Mouse (Mus musculus) adrenal gland, adult 2 months (tissue): ENCODE data around the gene Itga9. TPM values are rescaled to one million over a fixed set of nuclear protein-coding genes. Genes with fewer than 3 reads are reported as not detected.

Source experiments
- DNase-seq: peaks from one replicate; pipeline ENCODE4 v3.0.0; 2021
- polyA plus RNA-seq: library from polyadenylated mRNA; depleted of rRNA; stranded (reverse); fragments of >200 nt; gene quantifications from 2 replicates; pipeline ENCODE4 v1.2.3, GENCODE M21; 2012
- total RNA-seq, 2 experiments: library from RNA; stranded (reverse); gene quantifications; 2 replicates each; pipeline ENCODE4 v1.2.3; 2021

The Itga9 gene
- total and polyA plus RNA-seq, 3 experiments, result 43.4 to 95.2 (median 58.9) TPM

DNA sequence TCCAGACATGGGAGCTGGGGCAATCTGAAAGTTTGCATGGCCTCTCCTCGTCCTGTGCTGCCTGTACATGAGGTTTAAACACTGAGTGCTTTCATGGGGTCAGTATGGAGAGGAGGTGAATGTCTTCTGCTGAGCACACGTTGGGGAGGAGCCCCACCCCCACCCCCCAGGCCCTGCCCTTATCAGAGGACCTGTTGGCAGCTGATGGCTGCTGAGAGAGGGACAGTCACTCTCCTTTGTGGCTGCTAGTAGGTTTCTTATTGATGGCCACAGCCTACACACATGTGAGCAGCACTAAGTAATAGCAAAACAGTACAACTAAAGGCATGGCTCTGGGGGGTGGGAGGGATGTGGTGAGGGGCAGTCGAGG lies 215.7 kb downstream of the Itga9 start:
- DNase-seq, result no peak

DNA sequence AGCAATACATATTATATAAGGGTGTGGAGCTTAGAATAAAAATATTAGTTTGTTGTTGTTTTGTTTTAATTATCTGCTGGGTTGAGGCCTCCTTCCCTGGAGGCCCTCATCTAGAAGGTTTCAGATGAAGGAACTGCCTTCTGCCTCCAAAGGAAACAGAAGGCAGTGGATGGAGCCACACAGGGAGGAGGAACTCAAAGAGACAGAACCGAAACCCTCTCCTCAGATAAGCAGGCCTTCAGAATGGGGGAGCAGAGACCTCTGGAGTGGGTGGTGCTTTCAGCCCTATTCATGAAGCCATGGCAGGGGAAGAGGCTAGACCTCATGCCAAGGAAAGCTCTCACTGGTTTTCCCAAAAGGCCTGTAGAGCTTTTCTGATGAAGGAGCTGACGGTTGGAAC lies 216.1 kb downstream of the Itga9 start:
- DNase-seq, result no peak

DNA sequence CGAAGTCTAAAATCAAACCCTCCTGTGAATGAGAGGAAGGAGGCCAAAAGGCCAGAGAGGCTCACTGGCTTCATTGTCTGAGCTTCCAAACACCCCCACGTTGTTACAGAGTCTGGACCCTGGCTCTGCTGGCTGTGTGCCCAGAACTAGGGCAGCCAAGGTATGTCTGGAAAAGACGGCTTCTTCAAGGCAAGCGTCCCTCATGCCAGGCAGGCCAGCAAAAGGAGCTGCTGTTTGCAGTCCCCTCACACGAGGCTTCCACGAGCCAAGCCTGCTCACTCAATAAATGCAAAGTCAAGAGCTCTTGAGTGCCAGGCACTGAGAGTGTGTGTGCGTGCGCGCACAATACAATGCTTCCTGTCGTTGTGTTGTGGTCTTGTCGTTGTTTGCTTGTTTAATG lies 224.6 kb downstream of the Itga9 start:
- no peak for DNase-seq

DNA sequence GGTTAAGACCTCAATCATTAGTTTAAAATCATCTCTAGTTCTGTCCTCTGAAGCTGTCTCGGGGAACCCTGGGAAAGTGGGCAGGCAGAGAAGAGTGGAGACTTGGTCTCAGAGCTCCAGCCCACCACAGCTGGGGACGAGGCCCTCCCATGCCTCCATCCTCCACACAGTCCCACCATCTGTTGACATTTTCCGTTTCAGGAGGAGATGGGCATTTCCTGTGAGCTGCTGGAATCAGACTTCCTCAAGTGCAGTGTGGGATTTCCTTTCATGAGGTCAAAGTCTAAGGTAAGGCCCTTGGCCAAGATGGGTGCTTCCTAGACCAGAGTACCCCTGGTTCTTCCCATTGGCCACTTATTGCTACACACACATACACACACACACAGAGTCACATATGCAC lies 226.0 kb downstream of the Itga9 start:
- DNase-seq, result no peak

DNA sequence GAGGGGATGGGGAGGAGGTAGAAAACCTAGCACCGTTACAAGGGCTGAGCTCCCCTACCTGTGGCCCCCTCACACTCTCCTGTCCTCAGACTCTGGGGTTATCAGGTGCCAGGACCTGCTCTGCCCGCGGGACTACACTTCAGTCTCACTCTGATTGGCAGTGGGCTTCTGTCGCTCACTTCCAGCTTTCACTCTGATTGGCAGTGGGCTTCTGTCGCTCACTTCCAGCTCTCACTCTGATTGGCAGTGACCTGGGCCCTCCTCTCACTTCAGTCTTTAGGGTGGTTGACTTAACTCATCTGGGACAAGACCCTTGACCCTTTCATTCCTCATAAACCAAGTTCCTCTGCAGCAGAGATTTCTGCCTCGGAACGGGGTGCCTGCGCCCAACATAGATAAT lies 226.9 kb downstream of the Itga9 start:
- DNase-seq, result no peak

DNA sequence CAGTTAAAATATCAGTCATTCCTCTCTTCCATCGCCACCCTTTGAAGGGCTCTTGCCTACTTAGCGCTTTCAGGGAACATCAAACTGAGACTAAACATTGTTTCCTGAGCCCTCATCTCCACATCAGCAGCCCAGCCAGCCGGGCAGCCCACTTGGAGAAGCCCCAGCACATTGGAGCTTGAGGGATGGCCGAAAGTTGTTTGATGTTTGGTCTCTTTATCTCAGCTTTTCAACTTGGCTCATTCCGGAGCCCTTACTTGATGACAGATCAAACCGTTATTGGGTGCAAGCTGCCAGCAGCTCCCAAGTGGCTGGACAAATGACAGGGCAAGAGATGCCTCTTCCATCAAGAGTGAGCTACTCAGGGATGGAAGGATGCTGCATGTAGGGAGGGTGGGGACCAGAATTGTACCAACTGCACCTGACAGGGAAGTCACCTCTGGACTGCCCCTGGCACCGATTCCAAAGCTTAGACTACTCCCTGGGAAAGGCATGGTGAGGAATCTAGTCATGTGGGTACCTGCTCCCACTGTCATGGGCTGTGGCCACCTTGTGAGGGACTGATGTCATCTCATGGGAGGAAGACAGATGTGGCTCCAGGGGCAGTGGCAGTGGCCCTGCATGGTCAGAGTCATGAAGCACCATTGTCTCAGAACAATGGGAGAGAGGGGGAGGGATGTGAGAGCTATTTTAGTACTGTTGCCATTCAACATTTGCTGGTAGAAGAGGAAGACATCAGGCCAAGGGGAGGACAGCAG lies 232.6 kb downstream of the Itga9 start:
- no peak for DNase-seq

DNA sequence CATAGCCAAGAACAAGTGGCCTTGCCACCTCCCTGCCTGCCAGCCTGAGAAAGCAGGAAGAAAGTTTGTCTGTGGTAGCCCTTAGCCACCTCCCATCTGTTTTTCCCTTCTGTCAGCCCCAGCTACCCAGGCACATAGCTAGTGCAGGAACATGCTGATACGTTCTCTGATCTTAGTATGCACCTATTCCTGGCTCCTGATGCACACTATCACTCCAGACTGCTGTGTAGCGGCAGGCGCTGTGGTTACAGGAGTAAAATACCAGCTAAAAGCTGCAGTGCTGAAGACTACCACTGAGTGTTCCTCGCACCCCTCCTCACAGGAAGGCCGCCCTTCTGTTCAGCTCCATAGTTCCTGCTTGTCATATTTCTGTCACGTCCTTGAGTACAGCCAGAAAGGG lies 234.8 kb downstream of the Itga9 start:
- no peak for DNase-seq

DNA sequence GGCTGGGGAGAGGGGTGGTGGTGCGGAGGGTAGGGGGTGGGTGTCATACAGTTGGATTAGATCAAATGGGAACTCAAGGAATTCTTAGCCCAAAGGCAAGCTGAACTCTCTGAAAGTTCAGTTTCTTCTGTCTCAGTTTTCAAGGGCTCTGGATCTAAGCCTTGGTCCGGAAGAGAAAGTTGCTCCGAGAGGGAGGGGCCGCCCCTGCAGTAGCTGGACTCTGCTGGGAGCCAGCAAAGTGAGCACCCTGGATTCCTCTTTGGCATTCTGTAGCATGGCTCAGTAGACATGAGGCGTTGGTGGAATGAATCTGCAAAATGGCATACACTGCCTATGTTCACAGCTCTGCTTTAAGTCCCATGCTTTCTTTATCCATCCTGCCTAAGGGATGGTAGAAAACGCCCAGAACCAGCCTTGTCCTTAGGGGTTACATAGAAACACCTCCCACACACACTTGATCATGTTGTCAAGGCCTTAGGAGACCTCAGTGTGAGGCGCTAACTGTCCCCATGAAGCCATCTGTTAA lies 235.5 kb downstream of the Itga9 start:
- DNase-seq, result peak; percentile 23

DNA sequence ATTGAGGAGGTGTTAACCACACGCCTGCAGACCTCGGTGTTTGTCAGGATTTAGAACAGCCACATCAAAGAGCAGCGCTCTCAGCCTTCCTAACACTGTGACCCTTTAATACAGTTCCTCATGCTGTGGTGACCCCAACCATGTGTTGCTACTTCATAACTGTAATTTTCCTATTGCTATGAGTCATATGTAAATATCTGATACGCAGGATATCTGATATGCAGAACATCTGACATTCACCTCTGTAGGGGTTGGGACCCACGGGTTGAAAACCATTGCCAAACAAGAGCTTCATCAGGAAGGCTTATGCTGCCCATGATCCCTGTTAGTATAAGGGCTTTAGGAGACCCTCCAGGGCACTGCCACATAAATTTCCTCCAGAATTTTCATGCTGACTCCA lies 237.2 kb downstream of the Itga9 start:
- no peak for DNase-seq

DNA sequence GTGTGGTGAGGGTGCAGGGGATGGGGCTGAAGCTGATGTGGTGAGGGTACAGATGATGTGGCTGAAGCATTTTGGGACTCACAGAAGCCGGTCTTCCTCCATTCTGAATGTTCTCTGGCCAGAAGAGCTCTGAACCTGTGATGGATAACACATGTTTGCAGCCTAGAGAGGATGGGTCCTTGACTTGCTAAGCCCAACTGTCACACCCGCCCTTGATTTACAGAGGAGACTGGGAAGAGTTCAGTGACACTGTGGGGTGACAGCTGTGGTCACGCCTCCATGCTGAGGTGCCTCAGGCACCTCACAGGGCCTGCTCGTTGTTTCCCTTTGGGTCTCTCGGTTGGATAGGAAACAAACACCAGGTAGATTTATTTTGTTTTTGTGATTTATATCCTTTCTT lies 238.5 kb downstream of the Itga9 start:
- no peak for DNase-seq

DNA sequence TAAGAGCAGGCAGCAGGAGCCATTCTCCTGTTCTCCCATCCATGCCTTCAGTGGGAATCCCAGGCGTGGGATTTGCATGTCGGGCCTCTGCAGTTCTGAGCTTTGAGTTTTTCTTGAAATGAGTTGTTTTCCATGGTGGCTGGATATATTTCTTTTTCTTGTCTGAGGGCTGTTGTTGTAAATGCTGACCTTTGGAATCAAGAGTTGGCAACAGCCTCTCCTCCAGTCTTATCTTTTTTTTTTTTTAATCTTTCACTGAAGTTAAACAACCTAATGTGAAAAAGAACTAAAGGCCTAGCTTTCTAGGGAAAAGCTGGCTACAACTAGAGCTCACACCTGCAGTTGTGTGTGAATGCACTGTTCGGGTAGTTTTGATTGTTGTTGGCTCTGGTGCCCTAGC lies 240.3 kb downstream of the Itga9 start:
- no peak for DNase-seq

DNA sequence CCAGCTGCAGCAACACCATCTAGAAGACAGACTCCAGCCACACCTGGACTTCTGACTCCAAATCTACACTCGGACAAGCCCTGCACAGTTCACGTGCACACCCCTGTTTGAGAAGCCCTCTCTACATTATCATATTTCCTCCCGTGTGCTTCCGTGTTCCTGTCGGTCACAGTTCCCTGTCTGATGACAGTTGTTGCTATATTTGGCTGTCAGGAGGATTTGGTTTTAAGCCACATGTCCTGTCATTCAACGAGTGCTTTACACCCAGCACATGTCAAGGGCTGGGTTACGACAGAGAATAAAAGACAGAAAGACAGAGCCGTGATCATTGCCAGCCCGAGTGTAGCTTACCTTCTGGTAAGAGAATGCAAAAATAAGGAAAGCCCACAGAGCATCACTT lies 250.2 kb downstream of the Itga9 start:
- no peak for DNase-seq

DNA sequence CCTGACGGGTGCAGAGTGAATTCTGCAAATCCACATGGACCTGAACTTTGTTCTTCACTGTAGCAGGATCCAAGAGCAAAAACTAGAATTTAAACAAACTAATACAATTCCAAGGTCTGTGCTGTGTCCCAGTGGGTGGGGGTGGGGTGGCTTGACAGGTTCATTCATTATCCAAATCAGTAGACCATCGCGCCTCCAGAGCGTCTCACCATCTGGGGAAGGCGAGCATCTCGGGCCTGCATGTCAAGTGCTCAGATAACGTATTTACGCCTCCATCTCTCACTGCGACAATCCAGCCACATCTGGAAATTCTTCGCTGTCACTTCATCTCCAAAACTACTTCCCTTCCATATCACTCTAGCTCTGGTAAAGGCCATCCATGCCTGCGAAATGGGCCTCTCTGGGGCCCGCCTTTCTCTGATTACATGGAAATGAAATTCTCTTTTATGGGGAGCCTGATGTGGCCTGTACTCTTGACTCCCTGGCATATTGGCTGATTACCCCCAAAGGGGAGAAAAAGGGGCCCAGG lies 254.2 kb downstream of the Itga9 start:
- DNase-seq, result no peak

DNA sequence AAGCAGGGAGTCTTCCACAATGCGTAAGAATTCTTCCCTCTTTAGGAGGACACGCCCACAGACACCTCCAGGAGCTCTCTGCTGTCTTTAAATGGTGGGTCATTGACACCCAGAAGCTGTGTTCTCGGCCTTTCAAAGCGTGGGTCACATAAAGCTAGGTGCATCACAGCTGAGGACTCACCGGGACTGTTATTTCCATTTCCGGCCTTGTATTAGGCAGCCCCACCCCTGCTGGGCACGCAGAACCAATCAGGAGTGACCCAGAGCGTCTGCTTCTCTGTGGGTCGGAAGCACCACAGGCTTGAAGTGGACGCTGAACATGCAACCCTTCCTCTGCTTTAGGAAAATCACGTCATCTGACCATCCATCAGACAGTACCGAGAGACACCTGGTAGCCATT lies 255.7 kb downstream of the Itga9 start:
- no peak for DNase-seq

DNA sequence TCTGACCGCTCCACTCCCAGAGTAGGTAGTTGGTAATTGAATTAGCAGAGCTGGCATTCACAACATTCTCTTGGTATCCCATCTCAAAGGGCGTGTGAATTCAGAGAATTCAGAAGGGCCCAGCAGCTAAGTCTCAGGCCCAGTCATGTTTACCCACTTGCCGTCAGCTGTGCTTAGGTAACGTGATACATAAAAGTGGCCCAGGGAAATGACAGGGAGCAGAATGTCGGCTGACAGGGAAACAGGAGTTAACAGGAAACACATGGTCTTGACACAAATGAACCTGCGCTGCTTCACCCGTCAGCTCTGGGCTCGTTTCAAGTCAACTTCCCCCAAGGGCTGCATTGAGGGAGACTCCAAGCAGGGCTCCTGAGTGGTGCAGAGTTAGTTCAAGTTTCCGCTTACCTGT lies 256.4 kb downstream of the Itga9 start:
- DNase-seq, result no peak

DNA sequence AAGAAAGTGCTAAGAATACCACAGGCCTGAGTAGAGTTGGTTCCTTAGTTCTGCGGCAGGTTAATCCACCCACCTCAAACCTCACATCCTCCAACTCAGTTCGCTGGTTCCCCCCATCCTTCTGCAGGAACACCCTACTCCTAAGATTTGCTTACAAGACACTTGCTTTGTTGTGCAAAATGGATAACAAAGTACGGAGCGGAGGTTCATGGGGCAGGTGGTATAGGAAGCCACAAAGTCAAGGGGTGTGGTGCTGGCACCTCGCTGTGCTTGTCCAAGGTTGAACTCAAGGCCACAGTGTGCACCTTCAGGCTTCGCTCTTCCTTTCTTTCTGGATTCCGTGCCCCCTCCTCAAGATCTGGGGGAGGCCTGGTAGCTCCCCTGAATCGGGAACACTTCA lies 257.0 kb downstream of the Itga9 start:
- no peak for DNase-seq

DNA sequence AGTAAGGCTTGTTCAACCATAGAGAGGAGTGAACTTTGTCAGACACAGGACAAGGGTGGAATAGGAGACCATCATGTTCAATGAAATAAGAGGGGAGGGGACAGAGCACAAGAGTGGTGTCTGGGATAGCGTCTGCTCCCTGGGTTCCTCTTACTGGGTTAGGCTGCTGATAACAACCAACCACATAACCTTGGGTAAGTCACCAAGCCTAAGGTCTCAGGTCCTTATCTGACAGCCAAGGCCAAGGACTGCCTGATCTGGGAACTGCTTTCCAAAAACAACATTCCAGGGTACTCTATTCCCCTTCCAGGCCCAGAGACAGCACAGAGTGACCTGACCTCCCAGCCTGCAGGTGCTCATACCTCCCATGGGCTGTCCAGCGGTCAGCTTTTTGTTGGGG lies 260.5 kb downstream of the Itga9 start:
- DNase-seq, result peak; percentile 61

DNA sequence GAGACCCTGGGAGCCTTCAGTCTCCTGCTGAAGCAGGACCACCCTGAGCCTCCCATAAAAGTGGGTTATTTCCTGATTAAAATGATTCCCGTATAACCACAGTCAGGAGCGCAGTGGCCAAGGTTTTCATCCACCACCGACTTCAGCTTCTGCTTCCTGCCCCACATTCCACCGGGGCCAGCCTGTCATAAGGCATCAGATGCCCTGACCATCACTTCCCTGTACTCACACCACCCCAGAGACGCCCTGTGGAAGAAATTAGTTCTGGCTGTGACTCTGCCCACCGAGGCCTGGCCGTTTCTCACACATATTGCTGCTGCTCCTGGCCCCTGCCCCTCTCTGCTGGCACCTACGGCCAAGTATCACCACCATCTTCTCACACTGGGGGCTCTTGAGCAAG lies 261.4 kb downstream of the Itga9 start:
- DNase-seq, result no peak

DNA sequence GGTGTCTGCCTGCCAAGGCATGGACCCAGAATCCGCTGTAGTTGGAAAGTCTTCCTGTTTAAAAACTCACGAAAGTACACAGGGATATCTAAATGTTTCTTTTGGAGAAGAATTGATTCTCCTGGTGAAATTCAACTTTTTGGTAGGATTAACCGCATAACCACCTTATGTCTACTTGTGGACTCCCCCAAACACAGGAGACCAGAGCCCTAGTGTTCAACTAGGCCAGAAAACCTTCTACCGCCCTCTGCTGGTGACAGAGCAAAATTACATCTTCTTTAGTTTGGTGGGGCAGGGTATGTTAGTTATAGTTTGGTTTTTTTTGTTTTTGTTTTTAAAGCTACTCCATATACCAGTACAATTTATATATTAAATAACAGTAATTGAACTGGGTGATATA lies 264.6 kb downstream of the Itga9 start:
- DNase-seq, result no peak

DNA sequence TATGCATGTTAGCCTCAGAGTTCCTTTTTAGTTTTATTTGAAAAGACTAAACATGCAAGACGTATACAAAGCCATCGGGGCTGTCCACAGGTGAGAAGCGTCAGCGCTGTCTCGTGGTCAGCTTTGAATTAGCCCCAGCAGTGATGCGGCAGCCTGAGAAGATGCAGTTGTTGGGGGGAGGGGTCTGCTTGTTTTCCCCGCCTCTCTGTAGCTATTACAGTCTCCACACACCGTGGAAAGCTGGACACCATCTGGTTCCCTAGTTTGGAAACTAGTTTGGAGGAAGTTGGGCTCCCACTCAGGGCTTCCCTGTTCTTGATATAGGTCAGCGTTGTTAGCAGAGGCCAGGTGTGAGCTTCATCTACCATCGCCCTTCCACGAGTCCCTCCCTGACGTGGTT lies 266.5 kb downstream of the Itga9 start:
- no peak for DNase-seq

DNA sequence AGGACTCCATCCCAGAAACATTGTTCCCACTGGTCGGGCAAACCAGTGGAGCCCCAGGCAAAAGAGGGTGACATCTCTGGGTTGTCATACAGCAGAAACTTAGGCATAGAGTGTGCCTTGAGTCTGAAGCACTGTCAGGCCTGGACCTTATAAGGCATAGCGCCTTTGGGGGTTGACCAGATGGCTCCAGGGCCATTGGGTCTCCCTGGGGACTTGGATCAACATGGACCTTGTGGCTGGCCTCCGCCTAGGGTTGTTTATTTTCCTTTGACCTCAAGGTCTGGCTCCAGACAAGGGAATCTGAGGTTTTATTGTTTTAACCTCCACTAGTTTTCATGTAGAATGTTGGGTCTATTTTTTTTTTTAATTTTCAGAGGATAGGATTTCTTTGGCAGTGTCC lies 267.1 kb downstream of the Itga9 start:
- DNase-seq, result peak; percentile 73

DNA sequence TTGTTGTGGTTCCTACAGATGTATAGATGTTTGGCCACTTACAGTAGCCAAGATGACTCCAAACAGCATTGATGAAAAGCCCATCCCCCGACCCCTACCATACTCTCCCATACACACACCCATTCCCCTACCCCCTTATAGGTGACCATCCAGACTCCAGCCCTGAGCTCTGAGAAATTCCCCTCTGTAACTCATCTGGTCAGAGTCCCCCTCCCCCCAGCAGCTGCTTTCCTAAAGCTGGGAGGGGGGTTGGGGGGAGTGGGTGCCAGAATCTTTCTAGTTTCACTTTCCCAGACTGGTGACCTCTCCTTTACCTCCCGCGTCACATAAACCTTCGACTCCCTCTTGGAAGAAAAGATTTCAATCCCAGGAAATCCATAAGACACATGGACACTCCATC lies 269.2 kb downstream of the Itga9 start:
- DNase-seq, result no peak

DNA sequence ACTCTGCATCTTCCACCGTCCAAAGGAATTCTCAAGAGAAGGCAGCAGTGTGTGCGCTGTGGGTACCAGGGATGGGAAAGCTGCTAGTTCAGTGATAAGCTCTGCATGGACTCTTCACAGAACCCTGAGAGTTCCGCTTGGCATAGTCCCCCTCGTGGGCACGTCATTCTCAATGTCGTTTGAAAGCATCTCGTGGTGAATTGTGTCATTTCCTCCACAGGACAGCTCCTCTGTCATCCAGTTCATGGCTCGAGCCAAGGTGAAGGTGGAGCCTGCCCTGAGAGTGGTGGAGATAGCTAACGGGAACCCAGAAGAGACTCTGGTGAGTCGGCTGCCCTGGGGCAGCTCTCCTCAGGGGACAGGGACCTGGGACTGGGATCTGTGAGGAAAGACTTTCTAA lies 270.4 kb downstream of the Itga9 start:
- peak; percentile 76 for DNase-seq

DNA sequence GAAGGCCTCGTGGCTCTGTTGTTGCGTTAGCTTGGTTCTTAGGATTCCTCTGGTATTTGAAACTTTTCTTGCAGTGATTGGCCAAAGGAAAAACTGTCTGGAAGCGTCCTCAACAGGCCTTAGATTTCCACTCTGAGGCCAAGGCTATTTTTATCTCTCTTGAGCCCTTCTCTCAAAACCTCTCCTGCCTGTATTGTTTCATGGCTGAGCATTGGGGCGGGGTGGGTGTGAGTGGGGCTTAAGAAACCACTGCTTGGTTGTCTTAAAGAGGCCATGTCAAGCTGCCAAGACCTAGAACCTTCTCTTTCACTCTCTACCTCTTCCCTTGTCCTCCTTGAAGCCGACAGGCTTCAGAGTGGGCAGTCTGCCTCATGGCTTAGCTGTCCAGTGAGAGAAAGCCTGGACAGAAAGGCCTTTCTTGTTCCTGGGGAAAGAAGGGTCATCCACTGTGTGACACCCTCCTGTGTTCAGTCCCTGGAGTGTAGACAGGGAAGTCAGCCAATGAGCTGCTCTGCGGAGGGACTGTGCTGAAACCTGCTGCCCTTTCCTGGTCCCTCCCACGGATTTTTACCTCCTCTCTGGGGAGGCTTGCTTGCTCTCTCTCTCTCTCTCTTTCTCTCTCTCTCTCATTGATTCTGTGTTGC lies 271.0 kb downstream of the Itga9 start:
- peak; percentile 47 for DNase-seq
